Mouse (Mus musculus): ENCODE measurements at regions not wholly inside any gene's neighbourhood (a gene's known extent, or its start where the extent isn't known, plus 50 kb on each side); places are given as distances from the start of the nearest gene placed in this dataset.
"Not testable (repeated sequence)": the region's sequence is repeated elsewhere in the genome, so short reads cannot be mapped to it uniquely, and the experiment has no call there.

DNA sequence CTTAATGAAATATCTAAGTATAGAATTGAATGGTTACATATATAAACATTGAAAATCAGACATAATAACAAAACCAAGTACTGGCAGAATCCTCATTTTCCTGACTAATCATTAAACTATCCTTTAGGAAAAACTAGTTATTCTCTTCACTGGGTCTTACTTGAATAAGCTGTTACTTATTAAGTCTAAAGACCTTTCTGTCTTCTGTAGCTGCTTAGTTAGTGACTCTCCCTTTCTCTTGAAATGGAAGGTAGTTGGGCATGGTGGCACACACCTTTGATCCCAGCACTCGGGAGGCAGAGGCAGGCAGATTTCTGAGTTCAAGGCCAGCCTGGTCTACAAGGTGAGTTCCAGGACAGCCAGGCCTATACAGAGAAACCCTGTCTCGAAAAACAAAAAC lies 135.9 kb upstream of the Abcb5 start:
- DNase-seq (ENCODE audit: low read depth), result not testable (repeated sequence)

- no peak for DNase-seq (ENCODE audit: low read depth)
These were observed 133.5 kb upstream of the Abcb5 start for GRCm38 (mm10) chr12:119099736-119100135.

DNA sequence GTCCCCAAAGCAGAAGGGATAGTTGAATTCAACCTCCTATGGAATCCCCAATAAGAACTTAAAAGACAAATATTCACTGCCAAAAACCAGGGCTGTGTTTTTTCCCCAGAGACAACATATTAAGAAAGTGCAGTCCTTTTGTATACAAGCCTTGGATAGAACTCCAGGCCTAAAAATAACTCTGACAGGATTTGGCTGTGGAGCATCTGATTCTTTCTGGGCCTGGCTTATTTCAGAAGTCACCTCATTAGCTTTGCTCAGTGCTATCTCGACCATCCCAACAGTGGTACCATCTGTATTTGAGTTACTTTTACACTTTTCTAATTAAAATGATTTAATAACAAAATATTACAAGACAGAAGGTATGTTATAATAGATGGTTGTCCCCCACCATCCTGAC lies 131.6 kb upstream of the Abcb5 start:
- no peak for DNase-seq (ENCODE audit: low read depth)

DNA sequence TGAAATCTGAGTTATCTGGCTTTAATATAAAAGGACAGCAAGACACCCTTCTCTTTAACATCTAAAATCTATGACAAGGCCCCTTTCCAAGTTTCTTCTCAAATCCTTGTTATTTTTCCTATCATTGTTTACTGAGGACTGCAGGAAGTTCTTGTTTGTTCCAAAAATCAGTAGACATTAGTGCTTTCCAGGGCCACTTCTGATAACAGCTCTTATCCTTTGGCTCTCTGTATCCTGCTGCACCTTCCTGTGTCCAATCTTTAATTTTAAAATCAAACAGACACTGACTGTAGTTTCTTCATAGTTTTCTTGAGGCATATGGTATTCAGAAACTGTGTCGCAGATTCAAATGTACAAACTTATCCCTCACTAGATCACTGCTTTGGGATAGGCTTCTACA lies 128.1 kb upstream of the Abcb5 start:
- DNase-seq (ENCODE audit: low read depth), result no peak

DNA sequence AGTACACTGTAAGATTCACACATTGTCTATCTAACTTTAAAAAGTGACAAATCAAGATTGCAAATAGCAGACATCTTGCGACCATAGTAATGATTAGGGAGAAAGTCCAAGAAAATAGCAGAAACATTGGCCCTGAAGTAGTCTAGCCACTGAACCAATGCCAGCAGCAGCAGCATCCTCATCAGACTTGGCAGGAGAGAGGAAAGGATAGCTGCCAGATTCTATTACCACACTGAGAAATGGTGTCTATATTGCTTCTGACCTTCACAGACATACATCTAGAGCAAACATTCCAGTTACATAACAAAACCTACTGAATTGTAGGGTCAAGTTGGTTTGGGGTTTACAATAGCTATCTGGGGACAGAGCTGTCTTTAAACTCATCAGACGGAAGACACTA lies 127.2 kb upstream of the Abcb5 start:
- no peak for DNase-seq (ENCODE audit: low read depth)

DNA sequence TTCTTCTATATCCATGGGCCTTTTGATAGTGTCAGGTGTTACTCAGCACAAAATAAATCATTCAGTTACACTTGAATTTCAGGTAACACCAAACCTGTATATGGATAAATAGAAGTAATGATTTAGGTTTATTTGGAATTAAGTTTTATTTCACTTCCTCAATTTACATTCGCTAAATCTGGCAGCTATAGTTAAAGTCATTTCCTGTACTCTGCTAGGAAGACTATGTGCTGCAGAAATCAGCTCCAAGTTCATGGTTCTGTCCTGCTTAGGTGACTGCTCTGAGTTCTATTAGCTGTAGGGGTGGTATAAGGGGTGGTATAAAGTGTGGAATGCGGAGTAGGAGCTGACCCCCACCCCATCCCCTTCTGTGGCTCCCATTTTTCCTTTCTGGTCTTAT lies 123.1 kb upstream of the Abcb5 start:
- no peak for DNase-seq (ENCODE audit: low read depth)

GRCm38 (mm10) chr12:119088666-119089065 lies 122.4 kb upstream of the Abcb5 start:
- DNase-seq (ENCODE audit: low read depth), result no peak

DNA sequence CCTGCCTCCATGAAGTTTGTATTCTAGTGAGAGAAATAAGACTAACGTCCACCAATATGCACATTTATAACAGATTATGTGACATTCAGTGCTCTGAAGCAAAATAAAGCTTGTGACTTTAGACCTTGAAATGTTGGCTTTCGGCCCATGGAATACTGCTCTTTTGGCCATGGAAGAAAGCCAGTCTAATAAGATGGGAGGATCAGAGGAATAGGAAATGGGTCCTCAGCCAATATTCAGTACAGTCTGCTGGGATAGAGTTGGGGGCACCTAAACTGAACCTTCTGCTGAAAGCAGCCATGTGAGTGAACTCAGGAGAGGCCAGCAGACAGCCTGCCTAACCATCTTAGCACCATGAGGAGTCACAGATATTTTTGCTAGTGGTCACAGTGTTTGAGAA lies 118.6 kb upstream of the Abcb5 start:
- DNase-seq (ENCODE audit: low read depth), result no peak

DNA sequence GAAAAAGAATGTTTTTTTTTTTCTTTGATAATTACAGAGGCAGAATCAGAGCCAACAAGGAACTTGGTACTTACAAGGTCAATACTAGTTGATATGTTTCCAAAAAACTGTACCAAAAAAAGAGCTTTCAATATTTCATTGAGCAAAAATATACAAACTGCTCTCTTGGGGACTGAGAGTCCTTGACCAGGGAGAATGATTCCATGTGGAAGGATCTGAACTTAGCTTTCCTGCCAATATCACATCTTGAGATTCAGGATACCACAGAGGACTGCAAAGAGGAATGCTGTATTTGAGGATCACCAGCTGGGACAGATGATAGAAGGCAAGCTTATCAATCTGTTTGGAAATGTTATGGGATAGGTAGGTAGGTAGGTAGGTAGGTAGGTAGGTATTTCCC lies 116.6 kb upstream of the Abcb5 start:
- no peak for DNase-seq (ENCODE audit: low read depth)

DNA sequence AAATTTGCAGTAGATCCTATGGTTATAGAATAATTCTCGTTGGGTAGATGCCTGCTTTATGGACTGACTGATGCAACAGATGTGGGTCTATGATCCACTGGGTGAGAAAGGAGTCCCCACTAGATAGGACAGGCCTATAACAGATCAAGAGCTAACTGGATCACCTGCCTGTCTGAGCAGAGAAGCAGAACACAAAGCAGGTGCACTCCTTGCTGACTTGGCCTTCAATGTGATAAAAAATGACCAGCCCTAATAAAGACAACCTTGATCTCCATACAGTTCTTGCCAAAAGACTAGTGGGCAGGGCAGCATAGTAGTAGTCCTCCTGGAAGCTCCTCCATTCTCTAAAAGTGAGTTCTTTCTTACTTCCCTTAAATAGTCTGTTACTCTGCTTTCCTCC lies 109.6 kb upstream of the Abcb5 start:
- no peak for DNase-seq (ENCODE audit: low read depth)

GRCm38 (mm10) chr12:119074742-119075478 lies 108.7 kb upstream of the Abcb5 start:
- DNase-seq (ENCODE audit: low read depth), result no peak

DNA sequence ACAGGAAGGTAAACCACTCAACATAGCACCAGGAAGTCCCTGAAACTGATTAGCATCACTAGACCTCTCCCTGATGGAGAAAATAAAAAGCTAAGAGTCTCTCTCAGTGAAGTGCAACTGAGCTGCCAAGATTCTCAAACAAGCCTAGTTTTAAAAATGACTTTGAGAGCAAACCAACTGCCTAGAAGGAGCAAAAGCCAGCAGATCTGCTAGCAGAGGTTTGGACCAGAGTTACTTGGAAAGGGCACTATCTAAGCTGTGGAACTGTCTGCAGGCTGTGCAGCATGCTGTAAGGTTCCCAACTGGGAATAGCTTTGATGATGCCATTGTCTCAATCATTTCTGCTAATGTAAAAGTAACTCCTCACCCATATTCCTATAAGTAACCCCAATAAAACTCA lies 107.9 kb upstream of the Abcb5 start:
- DNase-seq (ENCODE audit: low read depth), result no peak

GRCm38 (mm10) chr12:119070963-119071362 lies 104.7 kb upstream of the Abcb5 start:
- no peak for DNase-seq (ENCODE audit: low read depth)

- no peak for DNase-seq (ENCODE audit: low read depth)
These were observed 104.2 kb upstream of the Abcb5 start for GRCm38 (mm10) chr12:119070446-119070845.

- DNase-seq (ENCODE audit: low read depth), result no peak
These were observed 103.5 kb upstream of the Abcb5 start for GRCm38 (mm10) chr12:119069747-119070146.

- DNase-seq (ENCODE audit: low read depth), result no peak
These were observed 101.9 kb upstream of the Abcb5 start for GRCm38 (mm10) chr12:119068079-119068478.

- no peak for DNase-seq (ENCODE audit: low read depth)
These were observed 96.7 kb upstream of the Abcb5 start for GRCm38 (mm10) chr12:119062931-119063330.

GRCm38 (mm10) chr12:119062490-119062889 lies 96.3 kb upstream of the Abcb5 start:
- DNase-seq (ENCODE audit: low read depth), result no peak

- no peak for DNase-seq (ENCODE audit: low read depth)
These were observed 88.3 kb upstream of the Abcb5 start for GRCm38 (mm10) chr12:119054560-119054959.

DNA sequence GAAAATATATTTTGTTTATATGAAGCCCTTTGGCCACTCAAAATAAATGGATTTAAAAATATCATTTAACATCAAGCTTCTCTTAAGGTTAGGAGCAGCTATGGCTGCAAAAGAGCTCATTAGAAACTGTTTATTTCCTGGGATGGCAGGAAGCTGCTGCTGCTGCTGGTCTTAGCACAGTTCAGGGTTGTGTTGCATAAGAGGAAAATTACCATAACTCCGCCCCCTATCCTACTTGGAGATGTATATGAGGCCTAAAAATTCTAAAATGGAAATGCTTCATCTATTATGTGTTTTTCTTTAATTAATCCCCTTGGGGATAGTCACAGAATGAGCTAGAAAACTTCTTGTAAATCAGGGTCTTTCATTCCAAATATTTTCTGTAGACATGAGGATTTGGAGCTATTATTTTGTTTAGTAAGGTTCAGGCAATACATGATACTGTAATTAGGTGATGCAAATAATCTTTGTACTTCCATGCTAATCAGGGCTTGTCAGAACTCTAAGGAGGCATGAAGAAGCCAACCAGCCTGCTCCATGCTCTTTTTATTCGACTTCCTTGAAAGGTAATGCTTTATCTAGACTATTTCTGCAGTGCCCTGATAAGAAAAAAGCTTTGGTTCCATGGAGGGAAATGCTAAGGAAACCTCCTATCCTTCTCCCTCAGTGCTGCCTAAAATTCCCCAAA lies 85.6 kb upstream of the Abcb5 start:
- DNase-seq (ENCODE audit: low read depth), result no peak

- no peak for DNase-seq (ENCODE audit: low read depth)
These were observed 72.1 kb upstream of the Abcb5 start for GRCm38 (mm10) chr12:119038306-119038705.

DNA sequence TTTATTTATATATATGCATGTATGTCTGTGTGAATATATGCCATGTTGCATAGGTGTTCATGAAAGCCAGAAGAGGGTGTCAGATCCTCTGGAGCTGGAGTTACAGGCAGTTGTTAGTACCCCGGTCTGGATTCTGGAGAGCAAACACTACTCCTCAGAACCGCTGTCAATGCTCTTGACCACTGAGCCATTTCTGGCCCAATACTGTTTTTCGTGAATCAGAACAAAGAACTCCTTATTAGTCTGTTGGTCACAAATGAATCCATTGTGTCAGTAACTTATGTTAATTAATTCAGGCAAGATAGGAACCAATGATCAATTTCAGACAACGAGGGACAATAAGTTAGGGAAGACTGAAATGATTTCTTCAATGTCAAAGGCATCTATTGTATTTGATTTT lies 68.6 kb upstream of the Abcb5 start:
- no peak for DNase-seq (ENCODE audit: low read depth)

DNA sequence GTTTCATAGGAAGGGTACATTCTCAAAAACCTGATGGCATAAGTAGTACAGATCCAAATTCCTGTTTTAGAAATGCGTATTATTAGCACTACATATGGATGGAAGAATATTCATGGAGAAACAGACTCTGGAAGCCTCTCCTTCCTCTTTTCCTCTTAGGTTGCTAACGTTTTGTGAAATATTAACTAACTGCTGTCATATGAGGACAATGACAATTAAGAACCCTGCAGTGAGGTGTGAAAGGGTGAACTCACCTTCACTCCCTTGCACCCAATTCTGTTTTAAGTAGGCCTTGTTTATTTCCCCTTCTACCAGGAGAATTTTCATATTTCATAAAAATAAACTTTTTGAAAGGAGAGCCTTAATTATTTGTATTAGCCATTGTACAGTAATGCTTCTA lies 62.5 kb upstream of the Abcb5 start:
- no peak for DNase-seq (ENCODE audit: low read depth)

GRCm38 (mm10) chr12:119028161-119028560 lies 61.9 kb upstream of the Abcb5 start:
- DNase-seq (ENCODE audit: low read depth), result no peak

All from c-Kit-positive CD71-positive TER-119-negative erythroid progenitor cells, embryonic 14.5 days (primary cell).